Comparison of ENCODE assay signal across 25 mouse cellular contexts in the genomic region with DNA sequence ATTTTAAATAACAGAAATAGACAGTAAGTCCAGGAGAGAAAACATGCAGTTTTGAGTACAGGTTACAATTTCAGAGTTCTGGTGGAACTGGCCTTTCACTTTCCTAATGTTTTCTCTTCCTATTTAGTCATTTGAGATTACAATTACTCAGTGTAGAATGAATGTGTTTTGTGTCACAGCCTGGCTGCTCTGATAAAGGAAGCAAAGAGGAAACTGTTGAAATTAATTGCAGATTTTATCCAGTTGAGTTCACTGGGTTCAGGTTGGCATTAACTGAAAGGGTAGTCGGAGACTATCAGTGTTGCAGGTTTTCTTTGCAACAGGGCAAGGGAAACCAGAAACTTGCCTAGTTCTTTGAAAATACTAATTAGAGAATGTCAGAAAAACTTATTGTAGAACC.
DNase-seq lines count a peak whose midpoint lies in the region; ATAC-seq and TF ChIP-seq lines count a peak whose summit lies in the region.
"Had no signal": no experiment of that assay in that cellular context is flagged by ENCODE, and none has a peak within 500 bp of the region (broad histone marks: within the 10 kb centered on the region; RNA-seq: fewer than 3 reads in every experiment).

No protein-coding gene starts in this region.

- peak; percentile 81 to 90 for TF ChIP-seq EP300 in MEL (IDR thresholded peaks at IDR 0.05; ENCODE audit: low read depth in 1 of 2, low read length in 2 of 2)

- no peaks in the 10 kb centered on the region for H3K9me3 ChIP-seq in MEL (replicated peaks; ENCODE audit: insufficient read depth, low read length)
- H3K9me3 ChIP-seq in liver, embryonic 12.5 days (replicated peaks): no peaks in the 10 kb centered on the region
- H3K9me3 ChIP-seq: G1E had no signal

- TF ChIP-seq CTCF in MEL (IDR thresholded peaks at IDR 0.05 in 2 of 3, conservative IDR thresholded peaks at IDR 0.05 in 1 of 3; ENCODE audit: control insufficient read depth in 1 of 3, insufficient read depth in 1 of 3, low read depth in 2 of 3, low read length in 3 of 3, poor library complexity in 1 of 3, severe bottlenecking in 1 of 3): no peak
- TF ChIP-seq CTCF in cerebellum, adult 2 months (IDR thresholded peaks at IDR 0.05; ENCODE audit: borderline replicate concordance, insufficient read depth, low read depth, low read length): no peak

- H3K79me2 ChIP-seq in MEL (ENCODE audit: control insufficient read depth, insufficient read depth, low read length, poor library complexity): no peaks in the 10 kb centered on the region

- 0 out of 4 replicates have a peak, but pooled peaks have one; percentile 17 to 25 for ATAC-seq in hematopoietic stem cell, adult 5-6 weeks (replicated peaks in 1 of 2; ENCODE audit: insufficient read depth in 1 of 2, low FRiP score in 2 of 2, low TSS enrichment in 1 of 2, low read depth in 1 of 2, poor library complexity in 2 of 2, severe bottlenecking in 2 of 2)
- ATAC-seq in liver, embryonic 12.5 days: no peak
- ATAC-seq: activated CD4-positive, CD25-positive, alpha-beta regulatory T cell, adult 4 months; CD4-positive, CD25-positive, alpha-beta regulatory T cell, adult 4 months; Patski had no signal

- no peak overlapping the region for H3K4me2 ChIP-seq in liver, embryonic 12.5 days

- H3K27ac ChIP-seq in MEL (ENCODE audit: control insufficient read depth, low read depth, low read length): peak overlapping the region; percentile 52
- no peak overlapping the region for H3K27ac ChIP-seq in liver, embryonic 12.5 days
- H3K27ac ChIP-seq in cerebellum, adult 2 months (ENCODE audit: insufficient read depth, low read length): no peak overlapping the region

- no peaks in the 10 kb centered on the region for H3K27me3 ChIP-seq in MEL (ENCODE audit: control insufficient read depth in 1 of 2, insufficient read depth in 2 of 2, low read length in 2 of 2)
- H3K27me3 ChIP-seq in liver, embryonic 12.5 days (replicated peaks): no peaks in the 10 kb centered on the region
- H3K27me3 ChIP-seq in cerebellum, adult 2 months (ENCODE audit: control insufficient read depth, insufficient read depth, low read length): no peaks in the 10 kb centered on the region
- H3K27me3 ChIP-seq: CH12.LX had no signal

- H3K4me3 ChIP-seq in MEL (ENCODE audit: control insufficient read depth in 1 of 2, insufficient read depth in 1 of 2, low read depth in 2 of 2, low read length in 2 of 2): no peak overlapping the region; a peak in 1 of 4 replicates
- no peak overlapping the region for H3K4me3 ChIP-seq in liver, embryonic 12.5 days
- H3K4me3 ChIP-seq in cerebellum, adult 2 months (replicated peaks; ENCODE audit: insufficient read depth, low read depth, low read length): no peak overlapping the region

- TF ChIP-seq POLR2A in MEL (IDR thresholded peaks at IDR 0.05; ENCODE audit: control insufficient read depth in 1 of 2, insufficient read depth in 1 of 2, low read depth in 1 of 2, low read length in 2 of 2, poor library complexity in 1 of 2): no peak
- no peak for TF ChIP-seq POLR2A in cerebellum, adult 2 months (IDR thresholded peaks at IDR 0.05; ENCODE audit: borderline replicate concordance, insufficient read depth, low read length)

- no peak overlapping the region for H3K9ac ChIP-seq in MEL (ENCODE audit: control insufficient read depth, low read depth, low read length, poor library complexity, severe bottlenecking)
- no peak overlapping the region for H3K9ac ChIP-seq in liver, embryonic 12.5 days

- WGBS in liver, embryonic 12.5 days (ENCODE audit: insufficient replicate concordance): 39% methylated on average over 1 of the region's 1 CpGs
- 71% methylated on average over 1 of the region's 1 CpGs for WGBS in cerebellum, adult 2 months

- TF ChIP-seq RAD21 in MEL (IDR thresholded peaks at IDR 0.05; ENCODE audit: low read depth, low read length): no peak

- DNase-seq in 416B (ENCODE audit: low read depth) (peak; percentile 6), MEL (ENCODE audit: low read depth, low spot score) (peak; percentile 31)
- DNase-seq in Muller cell, postnatal 12 days (ENCODE audit: inconsistent ontology term): peak; percentile 3
- DNase-seq in right cerebral cortex, postnatal 4 days: no peak
- no peak for DNase-seq in urinary bladder, adult 2 months (ENCODE audit: low spot score)
- no peak for DNase-seq in cerebellum, adult 2 months
- DNase-seq: adrenal gland, adult 2 months; adrenal gland, adult 8-10 months; adrenal gland, postnatal 10 days; adrenal gland, postnatal 14 days; adrenal gland, postnatal 25 days; adrenal gland, postnatal 36 days; B cell, adult 2 months; cerebellum, adult 11 months; cerebellum, adult 11-12 months; cerebellum, adult 18-20 months; cerebellum, adult 8-10 months; cerebellum, adult 9-10 months had no signal

- peaks cover 0 to 16% of the 10 kb centered on the region in 2 experiments; a peak in 2 of 4 replicates for H3K36me3 ChIP-seq in MEL (ENCODE audit: control insufficient read depth in 1 of 2, insufficient read depth in 2 of 2, low read length in 2 of 2)
- H3K36me3 ChIP-seq in liver, embryonic 12.5 days: no peaks in the 10 kb centered on the region
- H3K36me3 ChIP-seq: G1E had no signal

- H3K4me1 ChIP-seq in MEL (ENCODE audit: control insufficient read depth in 1 of 2, insufficient read depth in 2 of 2, low read length in 2 of 2): peaks cover 3 to 9% of the 10 kb centered on the region in 2 experiments; a peak in 3 of 4 replicates
- no peaks in the 10 kb centered on the region for H3K4me1 ChIP-seq in liver, embryonic 12.5 days
- H3K4me1 ChIP-seq in cerebellum, adult 2 months (ENCODE audit: control insufficient read depth, insufficient read depth, low read length): no peaks in the 10 kb centered on the region

TF ChIP-seq in MEL, 35 proteins besides CTCF, POLR2A, EP300 and RAD21:
- TF ChIP-seq ETS1 (IDR thresholded peaks at IDR 0.05; ENCODE audit: low read depth, low read length): peak; percentile 67
- no peak for TF ChIP-seq E2F4 (IDR thresholded peaks at IDR 0.05; ENCODE audit: borderline replicate concordance, low read depth, low read length)
- TF ChIP-seq GATA1 (IDR thresholded peaks at IDR 0.05; ENCODE audit: low read depth, low read length): peak; percentile 70
- peak; percentile 75 for TF ChIP-seq RCOR1 (IDR thresholded peaks at IDR 0.05; ENCODE audit: low read depth, low read length)
- peak; percentile 64; the same call in 1 of the 2 replicates for TF ChIP-seq MYB (IDR thresholded peaks at IDR 0.05; ENCODE audit: low read depth, low read length)
- TF ChIP-seq TCF12 (IDR thresholded peaks at IDR 0.05; ENCODE audit: low read depth, low read length): peak; percentile 81

Comparison
In these comparisons a context has a peak if more than half of its experiments do, and no peak if none do; other contexts are left out.
1. DNase-seq: peak in 416B (single experiment), MEL (single experiment) and Muller cell, postnatal 12 days (single experiment); none in right cerebral cortex, postnatal 4 days (single experiment), urinary bladder, adult 2 months (single experiment) and cerebellum, adult 2 months (0 of 2).